Mouse (Mus musculus): ENCODE data around the gene Scaper. TPM values are rescaled to one million over a fixed set of nuclear protein-coding genes. Genes with fewer than 3 reads are reported as not detected.
A peak's percentile ranks its signal among the peaks of the same experiment; 100 is the strongest.

Scaper gene
- polyA plus RNA-seq, 1 experiment from 2014 or later: 9.4 TPM

- WGBS: 2% methylated on average over 46 of the region's 46 CpGs
- Histone ChIP-seq H3K9ac (ENCODE audit: low read depth, low read length) (no peak overlapping the region), H3K9me3 (replicated peaks; ENCODE audit: low read length) (no peaks in the 10 kb centered on the region), H3K36me3 (ENCODE audit: insufficient read depth, low read length) (no peaks in the 10 kb centered on the region), H3K4me2 (ENCODE audit: low read length) (peak overlapping the region; percentile 1; the same call in 1 of the 2 replicates), H3K27me3 (ENCODE audit: insufficient read depth, low read length) (peaks cover 84% of the 10 kb centered on the region), H3K4me3 (replicated peaks; ENCODE audit: low read depth, low read length) (peak overlapping the region; percentile 23), H3K4me1 (replicated peaks; ENCODE audit: insufficient read depth, low read length) (peaks cover 32% of the 10 kb centered on the region), H3K27ac (no peak overlapping the region)
- no peak for TF ChIP-seq CTCF (IDR thresholded peaks at IDR 0.05; ENCODE audit: low read depth)
- ATAC-seq (replicated peaks; ENCODE audit: low FRiP score, low read depth) (no peak), DNase-seq (ENCODE audit: low spot score) (peak; percentile 29)
These were observed 394.1 kb downstream of the Scaper start for GRCm38 (mm10) chr9:55543703-55544401.

- WGBS: 20% methylated on average over 8 of the region's 8 CpGs
- Histone ChIP-seq H3K27me3 (ENCODE audit: insufficient read depth, low read length) (peaks cover 83% of the 10 kb centered on the region), H3K36me3 (ENCODE audit: insufficient read depth, low read length) (no peaks in the 10 kb centered on the region), H3K27ac (no peak overlapping the region), H3K4me1 (replicated peaks; ENCODE audit: insufficient read depth, low read length) (peaks cover 32% of the 10 kb centered on the region), H3K9ac (ENCODE audit: low read depth, low read length) (no peak overlapping the region), H3K4me3 (replicated peaks; ENCODE audit: low read depth, low read length) (no peak overlapping the region), H3K4me2 (ENCODE audit: low read length) (no peak overlapping the region), H3K9me3 (replicated peaks; ENCODE audit: low read length) (no peaks in the 10 kb centered on the region)
- ATAC-seq (replicated peaks; ENCODE audit: low FRiP score, low read depth) (no peak), DNase-seq (ENCODE audit: low spot score) (no peak)
- TF ChIP-seq CTCF (IDR thresholded peaks at IDR 0.05; ENCODE audit: low read depth): no peak
These were observed 394.6 kb downstream of the Scaper start for GRCm38 (mm10) chr9:55543336-55543702.

DNA sequence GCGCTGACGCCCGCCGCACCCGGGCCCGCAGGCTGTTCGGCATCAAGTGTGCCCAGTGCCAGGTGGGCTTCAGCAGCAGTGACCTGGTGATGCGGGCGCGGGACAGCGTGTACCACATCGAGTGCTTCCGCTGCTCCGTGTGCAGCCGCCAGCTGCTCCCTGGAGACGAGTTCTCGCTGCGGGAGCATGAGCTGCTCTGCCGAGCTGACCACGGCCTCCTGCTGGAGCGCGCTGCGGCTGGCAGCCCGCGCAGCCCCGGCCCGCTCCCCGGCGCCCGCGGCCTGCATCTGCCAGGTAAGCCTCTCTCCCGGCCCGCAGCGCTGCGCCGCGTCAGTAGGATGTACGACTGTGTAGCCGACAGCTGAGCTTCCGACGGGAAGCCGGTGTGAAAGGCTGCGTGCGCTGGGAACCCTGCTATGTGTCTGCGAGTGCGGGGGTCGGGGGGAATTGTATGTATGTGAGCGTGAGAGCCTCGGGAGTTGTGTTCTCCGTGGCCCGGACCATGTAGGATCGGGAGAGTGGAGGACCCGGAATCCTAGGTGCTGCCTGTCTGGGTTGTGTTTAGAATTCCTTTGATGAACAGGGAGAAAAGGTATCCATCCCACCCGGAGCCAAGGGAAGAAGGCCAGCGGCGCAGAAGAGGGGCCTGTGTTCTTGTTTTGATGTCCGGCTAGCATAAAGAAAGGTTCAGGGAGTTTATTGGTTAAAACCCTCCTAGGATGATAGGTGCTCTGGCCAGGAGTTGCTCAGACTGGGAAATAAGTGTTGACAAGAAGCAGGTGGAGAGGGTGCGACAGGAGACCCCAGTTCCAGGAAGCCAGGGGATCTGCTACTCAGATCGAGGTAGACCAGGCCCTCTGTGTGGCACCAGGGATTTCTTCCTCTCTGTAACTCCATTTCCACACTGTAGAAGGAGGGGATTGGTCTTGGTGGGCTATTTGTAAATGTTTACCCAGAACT lies 395.3 kb downstream of the Scaper start:
- Histone ChIP-seq H3K27me3 (ENCODE audit: insufficient read depth, low read length) (peaks cover 82% of the 10 kb centered on the region), H3K9ac (ENCODE audit: low read depth, low read length) (no peak overlapping the region), H3K27ac (no peak overlapping the region), H3K4me2 (ENCODE audit: low read length) (peak overlapping the region; percentile 34), H3K9me3 (replicated peaks; ENCODE audit: low read length) (no peaks in the 10 kb centered on the region), H3K4me1 (replicated peaks; ENCODE audit: insufficient read depth, low read length) (peaks cover 32% of the 10 kb centered on the region), H3K4me3 (replicated peaks; ENCODE audit: low read depth, low read length) (peak overlapping the region; percentile 24), H3K36me3 (ENCODE audit: insufficient read depth, low read length) (no peaks in the 10 kb centered on the region)
- ATAC-seq (replicated peaks; ENCODE audit: low FRiP score, low read depth): no peak
- no peak for DNase-seq (ENCODE audit: low spot score)
- WGBS: 4% methylated on average over 57 of the region's 59 CpGs
- TF ChIP-seq CTCF (IDR thresholded peaks at IDR 0.05; ENCODE audit: low read depth): no peak

DNA sequence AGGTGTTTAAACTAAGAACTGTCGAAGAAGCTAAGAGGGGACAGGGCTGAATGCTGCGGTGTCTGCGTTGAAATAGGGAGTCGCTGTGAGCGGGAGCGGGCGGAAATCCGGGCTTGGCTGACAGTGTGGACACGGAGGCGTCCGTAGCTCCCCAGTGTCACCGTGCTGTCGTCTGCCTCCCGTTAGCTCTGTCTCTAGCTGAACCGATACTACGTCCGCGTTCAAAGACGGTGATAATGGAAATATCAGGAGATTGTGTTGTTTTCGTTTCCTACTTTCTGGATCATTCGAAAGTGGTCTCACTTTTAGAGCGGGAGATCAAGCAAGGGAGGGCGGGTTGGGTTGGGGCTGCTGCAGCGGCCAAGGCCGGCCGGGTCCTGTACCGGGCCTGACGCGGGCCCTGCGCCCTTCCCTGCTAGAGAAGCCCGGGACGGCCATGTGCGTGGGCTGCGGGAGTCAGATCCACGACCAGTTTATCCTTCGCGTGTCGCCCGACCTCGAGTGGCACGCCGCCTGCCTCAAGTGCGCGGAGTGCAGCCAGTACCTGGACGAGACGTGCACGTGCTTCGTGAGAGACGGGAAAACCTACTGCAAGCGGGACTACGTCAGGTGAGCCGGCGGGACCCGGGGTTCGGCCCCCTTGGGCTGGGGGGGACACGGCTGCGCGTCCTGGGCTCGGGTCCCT lies 396.1 kb downstream of the Scaper start:
- Histone ChIP-seq H3K27me3 (ENCODE audit: insufficient read depth, low read length) (peaks cover 78% of the 10 kb centered on the region), H3K27ac (no peak overlapping the region), H3K9me3 (replicated peaks; ENCODE audit: low read length) (no peaks in the 10 kb centered on the region), H3K36me3 (ENCODE audit: insufficient read depth, low read length) (no peaks in the 10 kb centered on the region), H3K9ac (ENCODE audit: low read depth, low read length) (no peak overlapping the region), H3K4me3 (replicated peaks; ENCODE audit: low read depth, low read length) (peak overlapping the region; percentile 24), H3K4me1 (replicated peaks; ENCODE audit: insufficient read depth, low read length) (peaks cover 32% of the 10 kb centered on the region), H3K4me2 (ENCODE audit: low read length) (peak overlapping the region; percentile 34)
- TF ChIP-seq CTCF (IDR thresholded peaks at IDR 0.05; ENCODE audit: low read depth): no peak
- ATAC-seq (replicated peaks; ENCODE audit: low FRiP score, low read depth) (no peak), DNase-seq (ENCODE audit: low spot score) (peak; percentile 22)
- WGBS: under 1% methylated on average over 59 of the region's 59 CpGs

- no peak for TF ChIP-seq CTCF (IDR thresholded peaks at IDR 0.05; ENCODE audit: low read depth)
- ATAC-seq (replicated peaks; ENCODE audit: low FRiP score, low read depth): 0 out of 2 replicates have a peak, but pooled peaks have one; percentile 26
- Histone ChIP-seq H3K27ac (no peak overlapping the region), H3K4me2 (ENCODE audit: low read length) (peak overlapping the region; percentile 52), H3K9ac (ENCODE audit: low read depth, low read length) (no peak overlapping the region), H3K4me1 (replicated peaks; ENCODE audit: insufficient read depth, low read length) (peaks cover 26% of the 10 kb centered on the region), H3K36me3 (ENCODE audit: insufficient read depth, low read length) (no peaks in the 10 kb centered on the region), H3K4me3 (replicated peaks; ENCODE audit: low read depth, low read length) (peak overlapping the region; percentile 28), H3K9me3 (replicated peaks; ENCODE audit: low read length) (no peaks in the 10 kb centered on the region), H3K27me3 (ENCODE audit: insufficient read depth, low read length) (peaks cover 69% of the 10 kb centered on the region)
- WGBS: under 1% methylated on average over 28 of the region's 28 CpGs
- DNase-seq (ENCODE audit: low spot score): peak; percentile 36
These were observed 397.0 kb downstream of the Scaper start for GRCm38 (mm10) chr9:55540888-55541287.

DNA sequence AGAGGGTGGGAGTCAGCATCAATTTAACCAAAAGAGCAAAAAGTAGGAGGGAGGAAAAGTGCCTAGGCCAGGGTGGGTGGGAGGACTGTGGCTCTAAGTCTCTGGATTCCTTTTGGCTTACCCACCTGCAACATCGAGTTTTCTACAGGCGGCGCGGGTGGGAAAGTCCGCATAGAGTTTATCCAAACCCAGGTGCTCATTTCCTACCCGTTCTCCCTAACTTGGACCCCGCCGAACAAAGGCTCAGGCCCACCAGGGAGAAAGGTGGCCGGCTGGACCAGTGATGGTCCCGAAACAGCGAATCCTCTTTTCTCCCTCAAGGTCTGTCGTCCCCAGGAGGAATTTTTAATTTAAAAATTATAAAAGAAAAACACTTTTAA lies 397.5 kb downstream of the Scaper start:
- Histone ChIP-seq H3K9ac (ENCODE audit: low read depth, low read length) (no peak overlapping the region), H3K4me3 (replicated peaks; ENCODE audit: low read depth, low read length) (peak overlapping the region; percentile 28), H3K4me2 (ENCODE audit: low read length) (peak overlapping the region; percentile 52), H3K4me1 (replicated peaks; ENCODE audit: insufficient read depth, low read length) (peaks cover 21% of the 10 kb centered on the region), H3K27ac (no peak overlapping the region), H3K36me3 (ENCODE audit: insufficient read depth, low read length) (no peaks in the 10 kb centered on the region), H3K27me3 (ENCODE audit: insufficient read depth, low read length) (peaks cover 64% of the 10 kb centered on the region), H3K9me3 (replicated peaks; ENCODE audit: low read length) (no peaks in the 10 kb centered on the region)
- ATAC-seq (replicated peaks; ENCODE audit: low FRiP score, low read depth) (no peak), DNase-seq (ENCODE audit: low spot score) (peak; percentile 25)
- WGBS: under 1% methylated on average over 12 of the region's 12 CpGs
- no peak for TF ChIP-seq CTCF (IDR thresholded peaks at IDR 0.05; ENCODE audit: low read depth)
